Mouse (Mus musculus): Measurements from ENCODE around the gene Intu. TPM values are rescaled to one million over a fixed set of nuclear protein-coding genes. Genes with fewer than 3 reads are reported as not detected.

Intu gene
- total RNA-seq, 2 experiments from 2014 or later = 0.92 to 1.4 TPM

DNA sequence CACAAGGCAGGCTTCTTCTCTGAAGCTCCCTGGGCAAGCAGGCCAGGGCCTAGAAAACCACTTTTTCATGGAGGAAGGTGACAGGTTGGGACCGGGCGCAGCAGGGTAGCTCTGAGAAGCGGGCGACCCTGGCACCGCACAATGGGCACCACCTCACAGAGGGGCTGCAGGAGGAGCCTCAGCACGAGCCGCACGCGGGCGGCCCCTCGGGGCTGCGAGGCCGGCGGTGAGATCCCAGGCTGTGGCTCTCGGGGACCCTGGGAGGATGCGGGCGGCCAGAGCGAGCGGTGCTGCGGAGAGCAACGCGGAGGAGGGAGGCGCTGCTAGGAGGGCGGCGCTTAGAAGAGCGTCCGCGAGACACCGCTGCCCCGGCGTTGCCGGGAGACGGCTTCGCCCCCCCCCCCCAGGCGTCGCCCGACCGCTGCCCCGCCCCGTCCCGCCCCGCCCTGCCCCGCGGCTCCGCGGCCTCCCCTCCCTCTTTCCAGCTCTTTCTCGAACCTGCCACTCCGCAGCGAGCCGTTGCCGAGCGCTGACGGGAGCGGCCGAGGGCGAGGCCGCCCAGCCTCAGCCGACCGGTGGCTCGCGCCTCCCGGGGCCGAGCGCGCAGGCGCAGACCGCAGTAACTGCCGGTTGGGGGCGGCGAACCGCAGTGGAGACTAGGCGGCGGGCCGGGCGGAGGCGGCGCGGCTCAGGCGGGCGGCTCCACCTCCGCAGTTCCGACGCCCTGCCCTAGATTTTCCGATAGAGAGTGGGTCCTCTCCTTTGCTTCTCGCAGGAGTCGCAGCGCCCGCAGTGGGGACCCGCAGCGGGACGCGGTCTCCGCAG lies 214.0 kb downstream of the Intu start:
- intact Hi-C loops (cut with DNase I; ENCODE audit: low total_unique reads) = no loop called here
- peak; percentile 92 for DNase-seq

DNA sequence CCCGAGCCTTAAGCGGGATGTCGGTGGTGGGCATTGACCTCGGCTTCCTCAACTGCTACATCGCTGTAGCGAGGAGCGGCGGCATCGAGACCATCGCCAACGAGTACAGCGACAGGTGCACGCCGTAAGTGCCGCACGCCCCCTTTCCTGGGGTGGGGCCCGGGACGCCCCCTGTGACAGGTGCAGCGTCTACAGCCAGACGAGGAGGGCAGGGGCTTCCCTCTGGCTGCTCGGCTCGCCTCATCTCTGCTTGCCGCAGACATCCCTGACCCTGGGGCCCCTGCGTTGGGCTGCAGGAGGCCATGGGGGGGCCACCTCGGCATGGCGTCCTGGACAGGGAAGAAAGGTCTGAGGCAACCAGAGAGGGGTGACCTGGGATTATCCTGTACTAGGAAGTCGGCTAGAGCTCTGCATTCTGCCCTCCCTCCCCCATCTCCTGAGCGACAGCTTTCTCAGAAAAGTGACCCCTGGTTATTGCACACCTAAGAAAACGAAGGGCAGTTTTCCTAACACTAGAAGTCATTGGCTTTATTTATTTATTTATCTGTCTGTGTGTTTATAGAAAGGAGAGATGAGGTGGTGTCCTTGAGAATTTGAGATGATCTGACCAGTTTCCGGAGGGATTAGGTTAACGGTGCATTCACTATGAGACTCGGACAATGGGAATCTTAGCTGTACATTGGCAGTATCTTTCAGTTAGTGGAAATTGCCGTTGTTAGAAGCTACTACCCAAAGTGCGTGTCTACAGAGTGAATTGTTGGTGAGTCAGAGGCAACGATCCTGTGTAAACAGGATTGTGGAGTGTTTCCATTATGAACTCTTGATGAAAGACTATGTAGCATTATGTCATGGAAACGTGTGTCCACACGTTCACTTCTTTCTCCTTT lies 214.8 kb downstream of the Intu start:
- intact Hi-C loops (cut with DNase I; ENCODE audit: low total_unique reads) = no loop called here
- no peak for DNase-seq

Small RNA genes lying within 50 kb of the gene (microRNA-seq; reads per million reads assigned to microRNA genes)
- 0 reads per million in 2 experiments for gene Gm23810

Other genes starting within 250 kb of the Intu start
- not detected for gene Slc25a31, start 177.6 kb downstream of the Intu start, total RNA-seq (2021)
- 1 to 10 TPM; 4.5 to 5.0 TPM for gene Hspa4l, start 213.2 kb downstream of the Intu start, total RNA-seq (2021)

All from gastrocnemius, postnatal 14 days (tissue).